Mouse (Mus musculus) monocyte, adult 5-6 weeks (primary cell): ENCODE data around the gene Pigt. TPM values are rescaled to one million over a fixed set of nuclear protein-coding genes. Genes with fewer than 3 reads are reported as not detected.

Experiments used
- ATAC-seq: fragments of 153-309, 156-312 bp; replicated peaks from 2 replicates; pipeline ENCODE4 v1.8.0; 2017; ENCODE audit warnings: mild to moderate bottlenecking; ENCODE audit not compliant: low TSS enrichment, insufficient number of reproducible peaks, severe bottlenecking, poor library complexity, low FRiP score
- total RNA-seq: library from RNA; stranded (forward); fragments of 200-1000, 200-491, 200-594 nt; gene quantifications from 3 replicates; pipeline ENCODE4 v1.2.3, GENCODE M21; 2017

Gene Pigt
- total RNA-seq, 1 experiment from 2014 or later, result 13.3 TPM

GRCm38 (mm10) chr2:164549963-164550894, 52.9 kb downstream of the Pigt start:
- ATAC-seq, result no peak

GRCm38 (mm10) chr2:164550895-164551269, 53.6 kb downstream of the Pigt start:
- ATAC-seq, result no peak

DNA sequence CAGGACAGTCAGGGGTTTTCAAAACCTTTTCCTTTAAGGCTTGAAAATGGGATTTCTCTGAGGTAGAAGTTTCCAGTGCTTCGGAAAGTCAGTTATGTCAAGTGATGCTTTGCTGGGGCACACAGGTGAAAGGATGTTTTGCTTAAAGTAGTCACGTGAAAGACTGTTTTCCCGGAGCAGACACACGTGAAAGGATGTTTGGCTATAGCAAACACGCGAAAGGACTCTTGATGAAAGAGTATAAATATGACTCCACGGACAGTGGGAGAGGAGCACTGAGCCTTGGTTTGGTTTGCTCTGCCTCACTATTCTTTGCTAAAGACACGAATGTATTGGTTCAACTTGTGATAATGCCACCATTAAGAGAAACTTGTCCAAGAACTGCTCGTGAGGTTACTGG, 54.2 kb downstream of the Pigt start:
- no peak for ATAC-seq

Other genes with a start within 250 kb of the Pigt start
- not detected in 3 replicates for gene Svs3b, start 240.9 kb upstream of the Pigt start, total RNA-seq
- not detected in 3 replicates for gene Svs4, start 219.1 kb upstream of the Pigt start, total RNA-seq
- not detected in 3 replicates for gene Svs3a, start 208.3 kb upstream of the Pigt start, total RNA-seq
- gene Svs6, start 180.8 kb upstream of the Pigt start, total RNA-seq, result not detected in 3 replicates
- not detected in 3 replicates for gene Svs5, start 164.8 kb upstream of the Pigt start, total RNA-seq
- 7.4 to 25.2 TPM (median 20.6 TPM) in 3 replicates for gene Slpi, start 108.4 kb upstream of the Pigt start, total RNA-seq
- gene Rbpjl, start 94.4 kb upstream of the Pigt start, total RNA-seq, result not detected in 3 replicates
- gene Matn4, start 92.4 kb upstream of the Pigt start, total RNA-seq, result not detected in 3 replicates
- gene Sdc4, start 53.6 kb upstream of the Pigt start, total RNA-seq, result 14.1 to 26.0 TPM (median 16.6 TPM) in 3 replicates
- 17.0 to 30.1 TPM (median 24.9 TPM) in 3 replicates for gene Sys1, start 40.6 kb upstream of the Pigt start, total RNA-seq
- gene Gm20458, start 36.6 kb upstream of the Pigt start, total RNA-seq, result 4.9 TPM in 1 of 3 replicates, not detected in the others
- gene Trp53tg5, start 23.8 kb upstream of the Pigt start, total RNA-seq, result 0.68 TPM in 1 of 3 replicates, not detected in the others
- gene Dbndd2, start 11.4 kb upstream of the Pigt start, total RNA-seq, result 3.1 to 12.6 TPM (median 7.4 TPM) in 3 replicates
- gene Wfdc2, start 64.9 kb downstream of the Pigt start, total RNA-seq, result 1.4 TPM in 1 of 3 replicates, not detected in the others
- not detected in 3 replicates for gene Spint3, start 75.9 kb downstream of the Pigt start, total RNA-seq
- gene Wfdc6a, start 87.9 kb downstream of the Pigt start, total RNA-seq, result 0.87 TPM in 1 of 3 replicates, not detected in the others
- not detected in 3 replicates for gene Eppin, start 96.1 kb downstream of the Pigt start, total RNA-seq
- gene Wfdc6b, start 116.0 kb downstream of the Pigt start, total RNA-seq, result not detected in 3 replicates
- gene Wfdc8, start 116.1 kb downstream of the Pigt start, total RNA-seq, result not detected in 3 replicates
- gene Wfdc16, start 141.3 kb downstream of the Pigt start, total RNA-seq, result not detected in 3 replicates
- gene Wfdc10, start 158.5 kb downstream of the Pigt start, total RNA-seq, result not detected in 3 replicates
- not detected in 3 replicates for gene Wfdc9, start 159.1 kb downstream of the Pigt start, total RNA-seq
- gene Wfdc11, start 176.6 kb downstream of the Pigt start, total RNA-seq, result not detected in 3 replicates
- not detected in 3 replicates for gene Wfdc13, start 187.6 kb downstream of the Pigt start, total RNA-seq
- not detected in 3 replicates for gene Spint4, start 201.0 kb downstream of the Pigt start, total RNA-seq
- gene Spint5, start 217.8 kb downstream of the Pigt start, total RNA-seq, result not detected in 3 replicates
- gene Wfdc3, start 248.4 kb downstream of the Pigt start, total RNA-seq, result not detected in 3 replicates
- gene Dnttip1, start 248.5 kb downstream of the Pigt start, total RNA-seq, result 18.2 to 23.6 TPM (median 20.1 TPM) in 3 replicates